Mouse (Mus musculus) cortical plate, adult 2 months (tissue): ENCODE measurements at regions not wholly inside any gene's neighbourhood (a gene's known extent, or its start where the extent isn't known, plus 50 kb on each side); places are given as distances from the start of the nearest gene placed in this dataset.

ENCODE experiments used
- CTCF ChIP-seq: fragments of 200-500 bp; IDR thresholded peaks from 2 replicates; pipeline ENCODE4 v1.5.1; 2011; ENCODE audit warnings: mild to moderate bottlenecking, control low read depth, low read length; ENCODE audit not compliant: insufficient read depth; ENCODE audit errors: extremely low read depth
- POLR2A ChIP-seq: fragments of 200-500 bp; IDR thresholded peaks from 2 replicates; pipeline ENCODE4 v1.6.1; 2011; ENCODE audit warnings: mild to moderate bottlenecking, low read length, control low read depth; ENCODE audit not compliant: insufficient read depth; ENCODE audit errors: extremely low read depth

DNA sequence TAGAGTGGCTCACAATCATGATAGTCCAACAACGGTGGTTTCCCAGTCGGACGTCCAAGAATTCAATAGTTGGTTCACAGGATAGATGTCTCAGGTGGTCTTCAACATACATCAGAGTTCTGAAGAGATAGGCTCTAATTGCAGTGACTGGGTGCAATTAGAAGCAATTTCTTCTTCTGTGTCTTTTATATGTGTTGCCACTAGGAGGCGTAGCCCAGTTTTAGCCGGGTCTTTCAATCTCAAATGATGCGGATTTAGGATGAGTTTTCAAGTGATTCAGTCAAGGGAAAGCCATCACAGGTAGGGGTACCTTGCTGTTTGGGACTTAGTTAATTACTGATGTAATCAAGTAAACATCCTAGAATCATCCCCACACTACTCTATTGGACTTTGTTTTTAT, 348.4 kb upstream of the Ccdc54 start:
- TF ChIP-seq CTCF (no peak), POLR2A (no peak)
